Mouse (Mus musculus): ENCODE data around the gene Atxn7l1. TPM values are rescaled to one million over a fixed set of nuclear protein-coding genes. Genes with fewer than 3 reads are reported as not detected.

Gene Atxn7l1
- polyA plus RNA-seq, 2 experiments from 2014 or later, result 75.6 to 87.7 TPM

DNA sequence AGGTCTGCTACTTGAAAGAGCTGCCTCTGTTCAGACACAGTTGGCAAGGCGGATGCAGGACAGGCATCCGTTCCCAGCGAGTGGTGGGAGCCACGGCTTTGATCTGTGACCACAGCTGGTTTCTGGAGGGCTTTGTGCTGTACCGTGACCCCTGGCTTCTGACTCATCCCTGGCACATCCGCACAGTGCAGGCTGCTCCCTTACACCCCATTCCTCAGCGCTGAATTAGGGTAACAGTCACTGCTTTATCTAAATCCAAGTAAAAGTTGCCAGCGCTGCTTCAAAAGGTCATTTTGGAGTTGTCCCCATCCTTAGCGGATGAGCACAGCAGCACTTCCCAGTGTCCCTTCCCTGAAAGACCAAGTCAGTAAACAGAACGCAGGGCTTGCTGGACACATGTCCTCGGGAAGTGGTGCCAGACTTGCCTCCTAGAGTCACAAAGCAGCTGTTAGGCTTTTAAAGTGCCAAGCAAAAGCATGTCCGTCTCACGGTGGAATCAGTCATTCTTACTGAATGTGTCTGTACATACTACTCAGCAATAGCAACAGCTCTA is 88.4 kb downstream of the Atxn7l1 start:
- no peak for ATAC-seq

DNA sequence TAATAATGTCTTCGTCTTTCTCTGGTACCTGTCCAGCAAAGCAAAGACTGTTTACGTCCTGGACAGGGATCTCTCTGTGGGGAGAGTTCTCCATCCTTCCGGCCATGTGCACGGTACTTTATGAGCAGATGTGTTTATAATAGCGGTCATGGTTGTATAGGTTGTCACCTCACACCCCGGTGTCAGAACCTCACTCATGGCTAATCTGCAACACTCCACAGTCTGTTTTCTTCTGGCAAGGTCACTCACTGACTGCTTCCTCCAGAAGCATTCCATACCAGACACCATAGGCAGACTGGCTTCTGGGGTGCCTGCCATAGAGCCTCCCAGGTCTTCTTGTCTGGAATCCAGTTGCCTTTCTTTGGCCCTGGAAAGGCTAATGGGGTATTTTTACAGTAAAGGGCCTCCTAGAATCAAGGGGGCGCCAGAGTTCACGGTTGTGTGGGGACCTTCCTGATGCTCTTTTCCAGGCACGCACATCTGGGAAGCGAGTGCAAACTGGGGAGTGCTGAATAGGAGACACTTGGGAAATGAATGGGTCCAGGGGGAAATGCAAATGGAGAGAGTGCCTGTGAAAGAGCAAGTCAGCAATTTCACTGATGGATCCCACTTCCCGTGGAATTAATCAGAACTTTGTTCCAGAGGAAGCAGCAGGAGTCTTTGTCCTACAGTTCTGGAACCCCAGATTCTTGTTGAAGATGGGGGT is 89.0 kb downstream of the Atxn7l1 start:
- ATAC-seq, result no peak

DNA sequence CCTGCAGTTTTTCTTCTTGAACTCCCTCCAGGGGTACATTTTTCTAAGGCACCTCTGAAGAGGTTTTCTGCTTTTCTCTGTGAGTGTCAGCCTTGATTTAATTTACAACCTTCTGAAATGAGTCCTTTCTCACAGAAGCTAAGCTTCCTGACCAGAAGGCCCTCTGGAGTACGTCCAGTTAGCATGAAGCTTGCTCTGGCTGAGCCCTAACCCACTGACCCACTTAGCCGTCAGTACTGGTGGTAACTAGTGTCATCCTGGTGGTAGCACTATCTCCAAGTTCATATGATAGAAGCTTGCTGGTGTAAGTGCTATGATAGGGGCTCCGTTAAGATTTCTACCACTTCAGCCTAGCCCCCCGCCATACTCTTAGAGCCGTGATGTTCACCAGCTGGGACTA is 89.6 kb downstream of the Atxn7l1 start:
- ATAC-seq, result no peak

DNA sequence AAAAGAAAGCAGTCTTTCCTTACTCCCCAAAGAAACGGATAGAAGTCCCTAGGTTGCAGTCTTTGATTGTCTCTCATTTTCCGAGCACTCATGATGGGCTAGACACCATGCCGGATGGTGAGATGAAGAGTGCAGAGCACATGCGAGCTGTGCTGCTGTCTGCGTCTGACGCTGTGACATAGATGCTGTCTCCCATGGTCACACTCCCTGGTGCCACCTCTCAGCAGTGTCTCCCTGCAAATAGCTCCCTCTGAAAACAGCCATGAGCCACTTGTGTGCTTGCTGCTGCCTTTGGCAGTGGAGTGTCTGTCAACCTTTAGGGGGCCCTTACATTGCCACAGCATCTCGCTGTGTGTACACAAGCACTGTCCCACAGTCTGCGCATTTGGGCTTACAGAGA is 95.2 kb downstream of the Atxn7l1 start:
- no peak for ATAC-seq

DNA sequence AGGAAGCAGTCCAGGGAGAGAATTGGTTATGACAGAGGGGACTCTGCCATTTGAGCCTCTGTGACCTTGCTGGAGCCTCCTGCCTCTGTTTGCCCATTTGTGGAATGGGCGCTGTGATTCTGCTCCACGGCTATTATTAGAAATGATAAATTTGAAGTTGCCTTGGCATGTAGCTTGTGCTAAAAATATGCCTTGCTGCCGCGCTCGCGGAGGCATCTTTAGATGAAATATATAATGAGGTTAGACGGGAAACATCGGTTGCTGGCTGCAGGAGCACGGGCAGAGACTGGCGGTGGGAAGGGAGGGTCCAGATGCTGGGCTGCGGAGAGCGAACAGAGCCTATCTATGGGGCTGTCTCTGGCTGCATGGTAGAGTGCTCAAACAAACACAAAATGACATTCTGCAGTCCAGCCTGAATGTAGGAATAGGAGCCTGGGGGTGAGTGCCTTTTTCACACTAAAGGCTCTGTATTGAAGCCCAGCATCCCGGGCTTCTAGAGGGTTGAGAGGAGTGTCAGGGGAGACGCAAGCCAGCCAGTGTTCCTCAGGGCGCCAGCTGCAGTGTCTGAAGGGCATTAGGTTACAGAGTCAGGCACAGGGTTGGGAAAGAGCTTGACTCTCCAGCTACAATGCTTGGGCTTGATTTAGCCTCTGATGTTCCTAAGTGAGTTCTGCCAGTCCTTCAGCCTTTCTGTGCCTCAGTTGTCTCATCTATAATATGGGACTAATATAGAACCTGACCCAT is 96.8 kb downstream of the Atxn7l1 start:
- no peak for ATAC-seq

DNA sequence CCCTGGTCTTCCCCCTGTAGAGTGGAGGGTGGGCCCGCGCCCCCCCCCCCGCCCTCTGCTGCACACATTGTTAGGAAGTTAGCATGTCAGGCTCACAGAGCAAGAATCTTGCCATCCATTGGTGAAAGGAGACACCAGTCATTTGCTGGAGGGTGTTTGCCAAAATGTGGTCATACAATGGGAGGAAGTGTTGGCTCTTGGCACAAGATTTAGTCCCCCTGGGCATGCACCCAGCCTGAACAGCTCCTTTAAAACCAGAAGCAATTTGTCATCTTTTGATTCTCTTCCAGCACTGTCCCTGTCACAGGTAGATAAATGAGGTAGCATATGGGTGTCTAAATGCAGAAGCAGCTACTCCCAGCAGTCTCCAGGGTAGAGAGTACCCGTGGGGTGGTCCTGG is 98.0 kb downstream of the Atxn7l1 start:
- ATAC-seq, result no peak

DNA sequence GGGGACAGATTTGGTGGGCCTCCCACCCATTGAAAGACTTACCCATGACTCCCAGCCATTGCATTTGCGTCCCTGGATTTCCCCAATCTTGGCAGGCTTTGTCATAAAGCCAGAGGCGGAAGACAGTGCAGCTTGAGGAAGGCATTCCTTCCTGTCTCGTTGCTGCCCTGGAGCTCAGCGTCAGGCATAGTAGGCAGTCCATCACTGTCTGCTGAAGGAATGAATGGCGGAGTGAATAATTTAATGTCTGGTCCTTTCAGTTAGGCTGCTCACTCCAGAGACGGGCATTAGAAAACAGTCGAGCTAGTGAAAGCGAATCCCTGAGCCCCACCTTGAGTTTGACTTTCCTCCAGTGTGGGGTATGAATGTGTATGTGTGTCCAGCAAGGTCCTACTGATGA is 99.4 kb downstream of the Atxn7l1 start:
- ATAC-seq, result no peak

DNA sequence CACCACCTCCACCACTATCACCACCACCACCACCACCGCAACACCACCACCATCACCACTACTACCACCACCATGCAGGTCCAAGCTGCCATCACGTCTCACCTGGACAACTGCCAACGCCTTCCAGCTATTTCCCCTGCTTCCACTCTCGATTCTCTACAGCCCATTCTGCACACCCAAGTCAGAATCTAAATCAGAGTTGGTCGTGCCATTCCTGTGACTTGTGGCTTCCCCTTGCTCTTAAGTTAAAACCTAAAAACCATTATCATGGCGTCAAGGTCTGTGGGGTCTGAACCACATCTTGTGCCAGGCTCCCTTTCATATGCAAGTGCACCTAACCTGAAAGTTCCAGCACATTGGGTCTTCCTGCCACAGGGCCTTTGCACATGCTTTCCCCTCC is 102.7 kb downstream of the Atxn7l1 start:
- ATAC-seq, result no peak

DNA sequence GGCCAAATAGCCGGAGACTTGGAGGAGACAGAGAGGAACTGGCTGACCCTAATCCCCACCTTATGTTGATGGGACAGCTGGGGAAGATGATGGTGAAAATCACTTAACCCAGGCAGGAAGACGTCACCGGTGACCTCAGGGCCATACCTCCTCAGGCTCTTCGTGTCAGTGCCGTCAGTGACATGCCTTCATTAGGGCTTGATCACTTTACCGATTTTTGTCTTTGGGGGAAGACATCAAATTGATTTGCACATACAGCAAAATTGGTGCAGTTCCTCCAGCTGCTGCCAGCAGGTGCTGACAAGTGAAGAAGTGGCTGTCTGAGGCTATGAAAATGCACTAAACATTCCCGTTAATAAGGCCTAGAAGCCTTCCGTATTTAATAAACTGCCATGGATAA is 103.9 kb downstream of the Atxn7l1 start:
- ATAC-seq, result no peak

DNA sequence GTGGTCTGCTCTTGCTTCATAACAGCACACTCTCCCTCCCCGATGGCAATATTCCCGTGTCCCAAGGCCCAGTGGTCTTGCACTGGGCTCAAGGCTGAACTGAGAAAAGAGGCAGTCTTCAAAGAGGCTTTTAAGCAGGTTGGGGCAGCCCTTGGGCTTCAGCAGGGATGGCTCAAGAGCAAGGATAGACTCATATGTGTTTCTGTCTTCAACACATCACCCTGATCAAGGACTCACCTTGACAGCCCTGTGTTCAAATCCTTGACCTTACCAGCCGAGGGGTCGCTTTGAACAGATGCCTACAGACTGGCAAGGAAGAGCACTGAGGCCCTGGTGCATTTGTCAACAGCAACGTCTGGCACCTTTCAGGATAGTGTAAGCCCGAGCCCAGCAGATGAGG is 105.1 kb downstream of the Atxn7l1 start:
- no peak for ATAC-seq

DNA sequence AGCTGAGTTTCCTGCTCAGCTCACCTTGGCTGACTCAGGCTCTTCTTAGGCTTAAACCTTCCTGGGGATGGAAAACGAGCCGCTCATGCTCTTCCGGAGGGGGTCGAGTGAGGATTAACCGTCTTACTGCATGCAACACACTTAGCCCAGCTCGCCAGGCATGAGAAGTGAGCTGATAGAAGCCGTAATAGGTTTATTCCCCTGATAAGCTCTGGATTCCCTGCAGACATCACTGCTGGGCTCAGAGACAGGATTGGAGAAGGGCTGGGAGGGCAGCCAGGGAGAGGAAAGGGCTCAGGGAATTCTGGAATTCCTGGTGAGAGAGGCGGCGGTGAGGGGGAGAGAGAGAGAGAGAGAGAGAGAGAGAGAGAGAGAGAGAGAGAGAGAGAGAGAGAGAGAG is 105.7 kb downstream of the Atxn7l1 start:
- ATAC-seq, result no peak

DNA sequence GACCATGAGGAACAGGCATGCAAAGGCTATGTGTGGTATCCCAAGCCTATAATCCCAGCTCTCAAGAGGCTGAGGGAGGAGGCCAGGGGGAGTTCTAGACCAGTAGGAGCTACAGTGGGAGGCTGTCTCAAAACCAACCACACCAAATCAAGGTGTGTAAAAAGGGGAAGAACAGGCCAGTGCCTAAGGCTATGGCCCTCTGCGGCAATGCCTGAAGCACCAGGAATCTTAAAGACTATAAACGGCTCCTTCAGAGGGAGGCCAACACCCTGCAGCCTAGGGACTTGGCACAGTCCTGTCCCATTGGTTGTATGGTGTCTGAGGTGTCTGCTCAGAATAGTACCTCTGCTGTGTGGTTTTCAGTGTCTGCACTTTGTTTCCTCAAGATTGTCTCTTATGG is 107.8 kb downstream of the Atxn7l1 start:
- ATAC-seq, result no peak

DNA sequence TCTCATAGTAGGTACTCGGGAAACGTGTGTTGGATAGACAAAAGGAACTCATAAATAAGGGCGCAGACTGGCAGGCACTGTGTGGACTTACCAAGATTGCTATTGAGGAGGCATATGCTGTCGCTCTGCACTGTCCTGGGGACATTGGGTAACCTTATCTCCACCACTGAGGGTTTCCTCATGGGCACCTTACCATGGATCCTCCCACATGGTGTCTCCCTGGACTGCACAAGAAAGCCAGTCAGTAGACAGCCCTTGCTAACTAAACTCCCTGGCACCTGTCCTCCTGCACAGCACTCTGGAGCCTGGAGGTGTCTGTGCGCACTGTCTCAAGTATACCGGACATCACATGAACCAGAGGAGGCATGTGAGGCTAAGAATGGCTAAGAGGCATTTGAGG is 108.9 kb downstream of the Atxn7l1 start:
- no peak for ATAC-seq

DNA sequence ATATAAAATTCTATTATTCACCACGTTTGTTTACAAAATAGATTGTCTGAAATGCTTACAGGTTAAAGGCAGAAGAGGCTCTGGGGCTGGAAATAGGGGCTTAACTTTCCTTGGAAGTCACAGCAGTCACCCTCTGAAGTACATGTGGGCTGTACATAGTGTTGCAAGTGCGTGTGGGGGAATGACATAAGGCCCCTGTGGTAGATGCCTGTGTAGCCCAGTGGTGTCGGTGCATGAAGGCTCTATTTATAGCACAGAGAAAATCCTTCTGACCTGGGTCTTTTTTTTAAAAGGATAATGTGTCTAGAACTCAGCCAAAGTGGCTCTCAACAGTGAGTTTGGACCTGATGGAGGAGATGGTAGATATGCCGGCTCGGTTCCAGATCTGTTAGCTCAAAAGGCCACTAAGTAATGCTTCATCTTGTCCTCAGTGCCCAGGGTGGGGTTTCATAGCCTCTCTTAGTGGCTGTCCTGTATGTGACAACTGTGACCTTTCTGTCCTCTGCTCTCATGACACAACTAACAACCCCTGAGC is 111.6 kb downstream of the Atxn7l1 start:
- ATAC-seq, result no peak

DNA sequence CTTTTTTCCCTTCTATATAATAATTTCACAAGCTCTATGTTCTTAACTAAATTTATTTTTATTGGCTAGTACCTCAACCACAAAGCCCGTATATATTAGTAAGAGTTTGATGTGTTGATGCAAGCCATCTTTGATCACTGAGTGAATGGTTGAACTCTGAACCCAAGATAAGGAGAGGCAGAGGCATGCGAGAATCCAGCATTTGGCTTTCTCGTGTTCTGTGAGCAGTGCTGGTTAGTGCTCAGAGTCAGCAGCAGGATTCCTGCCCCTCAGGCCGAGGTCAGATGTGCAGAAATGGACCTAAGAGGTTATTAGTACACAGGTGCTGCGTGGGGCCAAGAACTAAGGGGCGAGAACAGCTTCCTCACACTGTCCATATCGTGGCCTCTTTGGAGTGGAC is 113.1 kb downstream of the Atxn7l1 start:
- no peak for ATAC-seq

DNA sequence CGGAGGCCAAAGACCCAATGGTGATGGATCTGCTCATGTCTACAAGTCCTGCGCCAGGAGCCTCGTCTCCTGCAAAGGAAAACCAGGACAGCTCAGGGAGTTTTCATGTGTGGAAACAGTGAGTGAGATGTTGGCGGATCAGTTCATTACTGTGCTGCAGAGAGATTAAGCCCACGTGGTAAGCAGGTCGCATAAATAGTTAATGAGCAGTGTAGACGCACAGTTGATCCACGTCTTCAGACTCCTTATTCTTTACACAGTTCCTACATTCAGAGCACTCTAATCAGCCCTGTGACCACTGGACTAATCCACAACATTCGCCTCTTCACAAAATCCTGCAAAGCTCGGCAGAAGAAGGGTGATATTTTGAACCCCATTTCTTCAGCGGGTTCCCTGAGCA is 118.4 kb downstream of the Atxn7l1 start:
- no peak for ATAC-seq

DNA sequence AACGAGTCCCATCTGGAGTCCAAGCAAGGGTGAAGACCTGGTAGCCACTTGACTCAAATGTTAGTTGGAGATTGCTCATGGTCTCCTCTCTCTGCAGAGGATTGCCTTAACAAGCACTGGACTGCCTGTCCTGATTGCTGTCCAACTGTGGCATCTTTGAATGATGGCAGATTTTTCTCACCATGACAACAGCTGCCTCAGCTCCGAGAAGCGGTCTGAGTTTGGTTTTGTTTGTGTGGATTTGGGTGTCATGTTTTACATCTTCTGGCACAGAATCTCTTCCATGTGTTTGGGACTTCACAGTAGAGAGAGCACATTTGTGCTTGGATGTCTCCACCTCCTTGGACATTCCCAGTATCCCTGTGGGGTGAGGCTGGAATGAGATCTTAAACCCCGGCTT is 120.5 kb downstream of the Atxn7l1 start:
- ATAC-seq, result no peak

DNA sequence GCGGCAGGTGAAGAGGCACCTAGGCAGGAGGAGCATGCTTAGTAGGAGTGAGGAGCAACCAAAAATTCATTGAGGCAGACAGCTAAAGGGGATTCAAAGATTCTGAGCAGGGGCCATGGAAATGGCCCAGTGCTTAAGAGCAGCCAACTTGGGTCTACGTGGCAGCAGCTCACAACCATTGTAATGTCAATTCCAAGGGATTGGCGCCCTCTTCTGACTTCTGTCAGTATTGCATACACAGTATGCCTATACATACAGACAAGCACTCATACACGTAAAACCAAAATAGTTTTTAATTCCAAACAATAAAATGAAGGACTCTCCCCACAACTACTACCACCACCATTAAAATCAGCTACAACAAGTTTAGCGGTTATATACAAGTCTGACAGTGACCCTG is 122.2 kb downstream of the Atxn7l1 start:
- peak; percentile 70 for ATAC-seq

DNA sequence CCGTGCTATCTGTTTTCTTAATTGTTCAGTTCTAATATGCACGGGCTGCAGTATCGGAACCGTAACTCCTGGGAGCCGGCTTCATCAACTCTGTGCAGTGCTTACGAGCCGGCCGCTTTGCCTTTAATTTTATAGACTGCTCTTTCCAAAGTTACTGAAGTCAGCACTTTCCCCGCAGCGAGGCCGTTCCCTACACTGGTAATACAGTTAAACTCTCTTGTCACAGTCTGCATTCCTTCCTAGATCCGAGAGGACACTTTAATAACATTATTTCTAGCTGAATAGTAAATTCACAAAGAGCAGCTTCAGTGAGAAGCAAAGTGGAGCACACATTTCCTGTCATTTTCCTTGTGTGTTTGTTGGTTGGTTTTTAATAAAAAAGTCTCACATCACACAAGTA is 124.4 kb downstream of the Atxn7l1 start:
- no peak for ATAC-seq

DNA sequence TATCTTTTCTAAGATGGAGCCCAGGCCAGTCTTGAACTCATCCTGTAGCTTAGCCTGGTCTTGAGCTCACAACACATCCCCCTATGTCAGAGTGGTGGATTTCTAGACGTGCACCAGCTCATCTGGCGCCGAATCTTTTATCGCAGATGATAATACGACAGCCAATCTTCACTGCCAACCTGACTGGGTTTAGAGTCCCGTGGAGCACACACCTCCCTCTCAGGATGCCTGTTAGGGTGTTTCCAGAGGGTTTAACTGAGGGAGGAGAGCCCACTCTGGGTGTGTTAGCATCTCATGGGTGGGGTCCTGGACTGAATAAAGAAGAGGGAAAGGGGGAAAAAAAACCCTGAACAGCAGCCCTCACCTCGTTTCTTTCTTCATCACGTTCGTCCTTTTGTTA is 124.9 kb downstream of the Atxn7l1 start:
- ATAC-seq, result no peak

DNA sequence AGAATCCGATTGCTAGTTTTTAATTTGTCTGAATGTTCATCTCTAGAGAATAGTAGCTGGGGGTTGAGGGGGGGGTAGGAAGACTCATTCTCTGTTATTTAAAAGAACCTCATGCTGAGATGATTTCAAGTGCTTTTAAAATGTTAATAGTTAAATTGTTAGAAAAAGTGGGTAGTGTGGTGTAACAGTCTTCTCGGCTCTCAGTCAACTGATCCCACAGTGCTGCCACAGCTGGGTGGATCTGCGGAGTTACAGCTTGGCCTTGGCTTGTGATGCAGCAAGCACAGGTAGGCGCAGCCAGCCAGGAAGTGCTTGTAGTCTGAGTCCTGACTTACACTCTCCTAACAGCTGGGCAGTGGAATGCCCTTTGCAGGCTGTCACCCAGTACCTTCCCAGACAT is 125.7 kb downstream of the Atxn7l1 start:
- no peak for ATAC-seq

DNA sequence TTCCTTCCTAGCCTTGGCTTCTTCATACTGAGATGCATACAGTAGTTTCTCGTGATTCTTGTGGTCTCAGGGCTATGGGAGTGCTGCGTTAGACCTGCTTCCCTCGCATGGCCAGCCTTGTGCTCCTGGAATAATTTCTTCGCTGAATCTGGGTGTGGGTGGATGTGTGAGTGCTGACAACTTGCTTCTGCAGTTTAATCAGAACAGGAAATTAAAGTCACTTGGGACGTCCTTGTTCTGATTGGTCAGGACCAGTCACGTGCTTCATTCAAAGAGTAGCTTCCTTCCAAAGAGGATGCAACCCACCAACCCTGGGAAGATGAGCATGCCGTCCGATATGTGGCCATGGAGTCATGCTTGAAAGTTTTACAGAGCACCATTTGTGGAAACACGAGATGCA is 126.2 kb downstream of the Atxn7l1 start:
- no peak for ATAC-seq

DNA sequence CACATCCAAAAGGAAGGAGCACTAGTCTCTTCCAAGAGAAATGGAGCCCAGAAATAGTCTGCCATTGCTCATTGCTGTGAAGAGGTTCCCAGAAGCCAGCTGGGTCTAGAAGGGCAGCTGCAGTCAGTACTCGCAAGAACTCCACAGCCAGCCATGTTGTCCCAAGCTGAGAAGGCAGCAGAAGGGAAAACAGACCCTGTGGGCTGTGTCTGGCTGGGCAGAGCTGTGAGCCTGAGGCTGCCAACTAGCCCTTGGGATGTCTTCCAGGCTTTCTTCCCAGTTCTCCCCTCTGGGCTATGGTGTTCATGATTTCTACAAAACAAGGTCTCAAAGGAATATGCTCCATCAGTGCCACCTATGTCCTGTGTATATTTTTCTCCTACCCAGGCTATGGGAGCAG is 128.5 kb downstream of the Atxn7l1 start:
- no peak for ATAC-seq

DNA sequence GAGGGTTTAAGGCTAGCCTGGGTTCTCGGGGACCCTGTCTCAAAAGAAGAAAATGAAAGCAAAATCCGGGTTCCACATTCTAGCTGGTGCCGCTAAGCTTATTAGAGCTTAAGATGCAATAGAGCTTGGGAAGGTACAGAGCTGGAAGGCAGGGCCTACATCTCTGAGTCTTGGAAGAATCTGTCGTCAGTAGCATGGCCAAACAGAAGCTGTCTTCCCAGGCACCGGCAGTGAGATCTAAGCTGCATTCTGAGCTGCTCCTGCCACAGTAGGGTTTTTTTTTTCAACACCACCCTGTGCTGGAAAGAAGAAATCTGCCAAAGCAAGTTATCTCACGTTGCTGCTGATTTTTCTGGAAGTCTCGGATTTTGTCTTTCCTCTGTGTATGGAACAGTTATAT is 129.9 kb downstream of the Atxn7l1 start:
- no peak for ATAC-seq

Measured in CD4-positive, CD25-positive, alpha-beta regulatory T cell, adult 4 months (primary cell).